Mouse (Mus musculus): ENCODE results near the gene Ccl3. TPM values are rescaled to one million over a fixed set of nuclear protein-coding genes. Genes with fewer than 3 reads are reported as not detected.

Gene Ccl3
- polyA plus RNA-seq, 1 experiment from 2014 or later = 1.8 TPM

Other genes with a start within 250 kb of the Ccl3 start
- 0.40 and 1.5 TPM in 2 replicates for gene Rasl10b, start 240.2 kb downstream of the Ccl3 start, polyA plus RNA-seq (2014; fragmentation: Nextera tagmentation; extraction: Ambion mirVana)
- not detected in 2 replicates for gene Gas2l2, start 219.9 kb downstream of the Ccl3 start, polyA plus RNA-seq (2014; fragmentation: Nextera tagmentation; extraction: Ambion mirVana)
- 0.49 and 0.82 TPM in 2 replicates for gene 1700020L24Rik, start 211.7 kb downstream of the Ccl3 start, polyA plus RNA-seq (2014; fragmentation: Nextera tagmentation; extraction: Ambion mirVana)
- gene Mmp28, start 186.3 kb downstream of the Ccl3 start, polyA plus RNA-seq (2014; fragmentation: Nextera tagmentation; extraction: Ambion mirVana) = 0.71 and 0.88 TPM in 2 replicates
- 6.0 and 6.6 TPM in 2 replicates for gene Taf15, start 176.3 kb downstream of the Ccl3 start, polyA plus RNA-seq (2014; fragmentation: Nextera tagmentation; extraction: Ambion mirVana)
- gene Heatr9, start 127.2 kb downstream of the Ccl3 start, polyA plus RNA-seq (2014; fragmentation: Nextera tagmentation; extraction: Ambion mirVana) = not detected in 2 replicates
- gene Ccl5, start 118.8 kb downstream of the Ccl3 start, polyA plus RNA-seq (2014; fragmentation: Nextera tagmentation; extraction: Ambion mirVana) = not detected in 2 replicates
- gene Ccl9, start 70.7 kb downstream of the Ccl3 start, polyA plus RNA-seq (2014; fragmentation: Nextera tagmentation; extraction: Ambion mirVana) = 5.5 and 8.7 TPM in 2 replicates
- 14.7 and 16.1 TPM in 2 replicates for gene Ccl6, start 56.3 kb downstream of the Ccl3 start, polyA plus RNA-seq (2014; fragmentation: Nextera tagmentation; extraction: Ambion mirVana)
- gene Rpl9-ps1, start 3.7 kb downstream of the Ccl3 start, polyA plus RNA-seq (2014; fragmentation: Nextera tagmentation; extraction: Ambion mirVana) = not detected in 2 replicates
- 1.1 TPM in 1 of 2 replicates, not detected in the other for gene Ccl4, start 13.2 kb upstream of the Ccl3 start, polyA plus RNA-seq (2014; fragmentation: Nextera tagmentation; extraction: Ambion mirVana)
- gene Wfdc17, start 54.6 kb upstream of the Ccl3 start, polyA plus RNA-seq (2014; fragmentation: Nextera tagmentation; extraction: Ambion mirVana) = 7.1 and 7.2 TPM in 2 replicates
- gene Wfdc18, start 59.7 kb upstream of the Ccl3 start, polyA plus RNA-seq (2014; fragmentation: Nextera tagmentation; extraction: Ambion mirVana) = not detected in 2 replicates
- 1.6 and 2.0 TPM in 2 replicates for gene Wfdc21, start 97.6 kb upstream of the Ccl3 start, polyA plus RNA-seq (2014; fragmentation: Nextera tagmentation; extraction: Ambion mirVana)
- 14.5 and 16.8 TPM in 2 replicates for gene Heatr6, start 104.3 kb upstream of the Ccl3 start, polyA plus RNA-seq (2014; fragmentation: Nextera tagmentation; extraction: Ambion mirVana)
- gene Hnf1b, start 200.7 kb upstream of the Ccl3 start, polyA plus RNA-seq (2014; fragmentation: Nextera tagmentation; extraction: Ambion mirVana) = 4.5 and 5.0 TPM in 2 replicates

Data from liver, embryonic 11.5 days (tissue).